Mouse (Mus musculus) adrenal gland, adult 18-20 months (tissue): ENCODE data around the gene Map3k1. TPM values are rescaled to one million over a fixed set of nuclear protein-coding genes. Genes with fewer than 3 reads are reported as not detected.

Experiments used
- DNase-seq, 2 experiments: peaks; one replicate each; pipeline ENCODE4 v3.0.0; 2021 to 2022; ENCODE audit warnings: low spot score in 2 of 2
- long read RNA-seq, 2 experiments: library from polyadenylated mRNA; stranded (forward); transcript quantifications; one replicate each; pipeline ENCODE4 v2.0.0; 2021
- total RNA-seq, 2 experiments: library from RNA; stranded (reverse); gene quantifications; 1 replicate in 1 of 2; 2 replicates in 1 of 2; pipeline ENCODE4 v1.2.3; 2021

The Map3k1 gene
- total RNA-seq = 10 to 100 TPM; 38.2 to 42.7 TPM
- long read RNA-seq, experiment 1, partial matches to known transcripts = 1 of 1 reads
- long read RNA-seq, experiment 1, other reads (novel, unspliced or antisense) = 0 of 1 reads
- long read RNA-seq, experiment 2, partial matches to known transcripts = 2 of 4 reads
- long read RNA-seq, experiment 2, other reads (novel, unspliced or antisense) = 2 of 4 reads

DNA sequence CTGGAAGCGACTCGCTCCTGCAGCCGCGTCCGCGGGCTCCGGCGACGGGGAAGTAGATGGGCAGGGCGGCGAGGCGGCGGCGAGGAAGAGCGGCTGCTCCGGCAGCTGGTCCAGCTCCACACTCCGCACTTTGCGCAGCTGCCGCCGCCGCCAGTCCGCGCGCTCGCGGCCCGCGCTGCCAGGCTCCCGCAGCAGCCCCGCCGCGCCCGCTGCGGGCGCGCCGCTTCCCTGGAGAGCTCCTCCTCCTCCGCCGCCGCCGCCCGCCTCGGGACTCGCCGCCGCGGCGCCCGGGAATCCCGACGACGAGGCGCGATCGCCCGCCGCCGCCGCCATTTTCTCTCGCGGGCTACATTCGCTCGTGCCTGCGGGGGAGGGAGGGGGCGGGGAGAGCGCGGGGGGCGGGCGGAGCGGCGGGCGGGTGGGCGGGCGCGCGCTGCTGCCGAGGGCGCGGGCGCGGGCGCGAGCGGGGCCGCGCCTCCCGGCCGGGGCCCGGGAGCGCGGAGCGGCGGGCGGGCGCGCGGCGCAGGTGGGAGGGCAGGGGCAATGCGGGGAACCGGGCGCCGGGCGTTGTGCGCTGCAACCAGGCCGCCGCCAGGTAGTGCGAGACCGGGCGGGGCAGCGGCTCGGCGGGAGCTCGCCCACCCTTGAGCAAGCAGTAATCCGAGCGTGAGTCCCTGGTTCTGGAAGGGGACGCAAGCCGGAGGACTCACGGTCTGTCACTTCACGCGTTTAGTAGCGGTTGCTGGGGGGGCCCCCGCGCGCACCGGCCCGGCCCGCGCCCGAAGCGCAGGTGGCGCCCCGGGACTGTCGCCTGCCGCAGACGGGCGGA is at the start of gene Map3k1:
Map3k1 (minus strand) TSS at position 357 of the 829 bp plus-strand sequence.
- DNase-seq = peak; percentile 75 to 78

DNA sequence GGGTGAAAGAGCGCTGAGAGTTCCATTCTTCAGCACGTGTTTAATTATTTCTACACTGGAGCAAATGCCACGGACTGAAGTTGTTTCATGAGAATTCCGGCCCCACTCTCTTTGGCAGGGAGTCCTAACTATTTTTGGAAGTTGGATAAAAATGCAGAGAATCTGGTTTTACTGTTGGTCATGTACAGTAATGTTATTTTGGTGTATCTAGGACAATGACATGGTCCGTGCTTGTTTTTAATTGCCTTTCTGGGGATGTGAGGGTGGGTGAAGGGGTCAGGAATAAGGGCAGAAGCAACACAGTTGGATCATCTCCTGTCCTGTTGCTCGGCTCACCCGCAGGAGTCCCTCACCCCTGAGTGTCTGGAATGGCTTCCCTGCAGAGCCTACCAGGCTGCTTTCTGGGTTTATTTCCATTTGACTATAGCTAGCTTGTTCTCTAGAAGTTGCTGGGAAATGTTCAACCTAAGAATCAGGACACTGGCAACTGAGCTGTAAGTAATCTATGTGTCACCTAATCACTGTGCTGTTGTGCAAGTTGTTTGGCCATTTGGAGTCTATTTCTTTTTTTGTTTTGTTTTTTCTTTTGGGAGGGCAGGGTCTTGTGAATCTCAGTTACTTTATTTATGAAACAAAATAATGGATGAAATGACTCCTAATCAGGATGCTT is 48.1 kb upstream of the Map3k1 start:
- no peak for DNase-seq

DNA sequence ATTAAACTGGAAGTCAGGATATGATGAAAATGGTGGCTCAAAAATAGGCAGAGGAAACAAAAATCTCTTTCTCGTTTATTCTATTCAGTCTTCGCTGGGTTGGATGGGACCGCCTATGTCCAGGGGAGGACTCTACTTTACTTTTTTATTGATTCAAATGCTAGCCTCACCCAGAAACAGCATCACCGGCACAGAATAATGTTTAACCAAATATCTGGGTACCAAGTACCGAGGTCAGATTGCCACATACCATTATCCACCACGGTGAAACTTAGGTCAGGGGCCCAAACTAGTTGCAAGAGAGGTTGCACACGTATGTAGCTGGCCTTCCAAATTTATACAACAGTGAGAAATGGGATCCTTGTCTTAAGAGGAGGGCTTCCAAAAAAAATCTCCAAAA is 47.4 kb upstream of the Map3k1 start:
- no peak for DNase-seq

DNA sequence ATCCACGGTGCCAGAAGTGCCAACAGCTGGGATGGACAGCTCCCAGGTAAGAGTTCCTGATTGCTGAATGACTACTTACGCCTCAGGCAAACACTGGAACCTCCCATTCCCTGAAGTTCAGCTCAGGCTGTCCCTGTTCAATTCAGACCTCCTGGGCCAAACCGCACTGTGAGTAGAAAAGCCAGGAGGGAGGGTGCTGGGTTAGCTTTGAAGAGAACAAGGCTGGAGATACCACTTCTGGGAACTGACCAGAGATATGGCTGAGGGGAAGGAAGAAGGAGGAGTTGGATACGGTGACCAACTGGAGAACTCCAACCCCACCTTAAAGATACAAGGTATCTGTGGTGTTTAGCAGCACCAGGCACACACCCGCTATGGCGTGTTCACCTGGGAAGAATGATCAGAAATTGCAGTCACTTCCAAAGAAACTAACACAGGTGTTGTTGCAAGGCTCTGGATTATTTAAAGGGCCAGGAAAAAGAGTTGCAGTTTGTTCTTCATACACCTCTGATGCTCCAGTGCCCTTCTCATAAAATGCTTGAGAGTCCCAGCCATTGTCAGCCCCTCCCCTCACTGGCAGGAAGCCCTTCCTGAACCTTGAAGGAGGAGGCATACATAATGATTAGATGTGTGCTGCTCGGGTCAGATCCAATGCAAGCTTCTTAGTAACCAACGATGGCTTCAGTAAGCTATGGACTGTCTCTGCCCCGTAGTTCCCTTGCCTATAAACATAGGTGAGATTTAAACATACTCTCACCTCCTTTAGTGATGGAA is 43.8 kb upstream of the Map3k1 start:
- no peak for DNase-seq

DNA sequence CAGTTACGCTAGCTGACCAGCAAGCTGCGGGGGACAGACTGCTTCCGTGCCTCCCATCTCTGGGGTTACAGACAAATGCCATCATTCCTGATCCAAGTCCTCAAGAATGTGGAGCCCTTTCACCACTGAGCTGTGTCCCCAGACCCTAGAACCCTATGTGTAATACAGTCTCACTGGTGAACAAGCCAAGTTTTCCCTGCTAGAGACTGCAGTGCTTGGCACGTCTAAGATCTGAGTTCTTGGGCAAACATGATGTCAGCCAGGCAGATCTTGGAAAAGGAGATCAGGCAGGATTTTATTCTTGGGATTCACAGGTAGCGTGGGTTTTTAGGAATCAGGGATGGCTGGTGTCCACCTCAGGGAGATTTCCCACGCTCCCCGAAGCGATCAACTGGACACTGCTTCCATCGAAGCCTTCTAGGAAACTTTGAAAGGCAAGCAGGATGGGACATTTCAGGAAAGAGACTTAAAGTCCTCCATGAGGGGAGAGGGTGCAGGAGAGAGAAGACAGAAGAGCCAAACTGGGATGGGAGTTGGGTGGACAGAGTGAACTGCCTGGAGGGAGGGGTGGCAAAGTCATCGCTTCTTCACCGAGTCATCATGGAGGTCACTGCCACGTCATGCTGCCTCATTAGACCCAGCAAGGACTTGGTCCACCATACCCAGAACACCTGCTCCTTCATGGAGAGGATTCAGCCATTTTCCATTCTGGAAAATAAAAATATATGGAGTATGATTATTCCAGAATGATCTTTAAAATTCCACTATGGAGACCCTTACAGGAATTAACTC is 41.4 kb upstream of the Map3k1 start:
- DNase-seq = no peak

DNA sequence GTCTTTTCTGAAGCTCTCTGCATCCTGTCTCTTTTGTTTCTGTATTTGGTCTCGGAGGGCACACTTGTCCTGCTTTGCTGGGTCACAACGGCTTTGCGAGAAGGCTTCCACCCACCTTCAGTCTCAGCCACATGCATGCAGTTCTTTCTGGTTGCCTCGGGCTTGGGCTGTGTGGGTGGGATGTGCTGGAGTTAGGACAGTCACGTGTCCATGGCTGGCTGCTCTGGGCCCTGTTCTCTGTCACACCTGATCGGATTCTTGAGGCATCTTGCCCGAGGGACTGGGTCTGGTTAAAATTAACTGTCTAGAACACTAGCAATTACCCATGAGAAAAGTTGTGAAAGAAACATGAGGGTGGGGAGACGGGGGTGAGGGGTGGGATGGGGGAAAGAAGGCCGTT is 36.7 kb upstream of the Map3k1 start:
- DNase-seq = no peak

DNA sequence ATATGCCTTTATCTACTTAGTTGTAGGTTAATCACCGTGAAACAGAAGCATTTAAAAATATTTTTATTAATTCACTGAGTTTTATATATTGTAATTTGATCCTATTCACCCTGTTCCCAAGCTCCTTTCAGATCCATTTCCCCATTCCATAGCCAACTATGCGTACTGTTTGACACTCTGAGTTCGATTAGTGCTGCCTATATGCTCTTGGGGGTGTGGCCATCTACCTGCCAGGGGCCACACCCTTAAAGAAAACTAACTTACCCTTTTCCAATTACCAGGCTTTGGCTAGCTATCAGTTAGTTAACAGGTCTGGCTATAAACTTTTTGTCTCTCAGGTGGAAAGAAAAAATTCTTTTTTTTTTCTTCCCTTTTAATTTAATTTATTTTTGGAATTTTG is 35.5 kb upstream of the Map3k1 start:
- DNase-seq = no peak

DNA sequence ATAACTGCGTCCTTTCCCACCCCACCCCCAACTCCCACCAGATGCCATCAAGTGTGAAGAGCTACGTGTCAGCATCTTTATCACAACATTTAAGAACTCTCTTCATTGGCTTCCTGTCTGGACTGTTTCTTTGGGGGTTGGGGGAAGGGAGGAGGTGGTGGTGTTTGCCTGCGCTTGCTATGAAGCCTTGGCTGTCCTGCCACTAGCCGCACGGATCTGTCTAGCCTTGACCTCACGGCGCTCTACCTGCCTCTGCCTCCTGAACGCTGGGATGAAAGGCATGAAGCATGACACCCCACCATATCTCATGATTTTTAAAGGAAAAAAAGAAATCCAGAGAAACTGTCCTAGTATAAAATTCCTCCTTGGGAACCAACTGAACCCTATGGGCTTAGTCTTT is 27.0 kb upstream of the Map3k1 start:
- no peak for DNase-seq

DNA sequence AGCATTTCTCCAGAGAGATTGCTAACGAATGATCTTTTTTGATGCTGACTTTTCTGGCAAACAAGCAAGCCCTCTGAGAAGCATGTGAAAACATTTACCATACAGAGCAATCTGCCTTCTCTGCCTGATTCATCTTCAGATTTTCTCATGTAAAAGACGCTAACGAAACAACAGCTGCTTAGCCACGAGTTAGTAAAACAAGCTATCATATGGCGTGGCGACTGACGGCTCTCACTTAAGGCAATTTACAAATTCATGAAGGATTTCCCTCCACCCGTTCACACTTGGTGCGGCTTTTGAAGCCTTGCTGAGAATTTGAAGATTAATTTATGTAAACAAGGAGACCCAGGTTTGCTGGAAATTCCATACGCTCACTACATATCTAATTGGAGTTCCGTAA is 25.8 kb upstream of the Map3k1 start:
- DNase-seq = no peak

DNA sequence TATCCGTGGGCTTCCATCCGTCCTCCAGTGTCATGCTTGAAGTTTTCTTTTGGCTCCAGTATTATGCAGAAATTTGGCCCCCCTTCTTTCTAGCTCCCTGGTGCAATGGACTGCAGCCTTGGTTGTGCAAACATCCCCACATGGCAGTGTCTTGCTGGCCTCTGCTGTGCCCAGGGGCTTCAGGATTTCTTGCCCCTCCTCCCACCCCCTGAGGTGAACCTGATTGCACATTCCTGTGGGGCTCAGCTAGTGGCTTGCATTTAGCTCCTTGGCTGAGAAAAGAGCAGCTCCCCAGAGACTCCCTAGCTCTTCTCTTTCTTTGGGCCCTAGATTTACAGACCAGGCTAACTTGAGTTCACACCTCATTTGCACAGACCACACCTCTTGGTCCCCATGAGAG is 20.7 kb upstream of the Map3k1 start:
- DNase-seq = no peak

DNA sequence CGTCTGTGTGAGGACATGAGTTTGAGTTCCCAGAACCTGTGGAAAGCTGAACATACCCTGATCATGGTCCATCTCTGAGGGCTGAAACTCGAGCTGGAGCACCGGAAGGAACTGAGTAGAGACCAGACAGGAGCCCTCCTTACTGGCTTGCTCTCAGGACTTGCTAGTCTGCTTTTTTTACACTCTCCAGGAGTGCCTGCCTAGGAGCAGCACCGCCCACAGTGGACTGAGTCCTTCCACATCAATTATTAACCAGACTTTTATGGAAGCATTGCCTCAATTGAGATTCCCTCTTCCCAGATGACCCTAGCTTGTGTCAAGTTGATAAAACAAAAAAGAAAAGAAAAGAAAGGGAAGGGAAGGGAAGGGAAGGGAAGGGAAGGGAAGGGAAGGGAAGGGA is 18.7 kb upstream of the Map3k1 start:
- DNase-seq = no peak

DNA sequence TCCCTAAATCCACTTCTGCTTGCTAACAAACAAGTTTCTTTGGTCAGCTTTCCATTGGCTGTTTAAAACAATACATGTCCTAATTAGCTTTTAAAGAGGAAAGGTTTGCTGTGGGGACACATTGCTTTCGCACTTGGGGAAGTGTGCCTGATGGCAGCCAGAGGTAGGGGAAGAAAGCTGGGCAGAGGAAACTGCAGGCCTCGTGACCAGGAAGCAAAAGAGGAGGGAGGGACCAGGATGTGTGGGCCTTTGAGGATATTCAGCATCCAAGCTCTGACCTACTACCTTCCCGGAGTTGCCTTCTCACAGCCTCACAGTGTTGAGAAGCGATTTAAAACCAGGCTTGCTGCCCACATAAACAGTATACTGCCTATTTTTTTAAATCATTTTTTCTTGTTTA is 15.4 kb upstream of the Map3k1 start:
- DNase-seq = no peak

DNA sequence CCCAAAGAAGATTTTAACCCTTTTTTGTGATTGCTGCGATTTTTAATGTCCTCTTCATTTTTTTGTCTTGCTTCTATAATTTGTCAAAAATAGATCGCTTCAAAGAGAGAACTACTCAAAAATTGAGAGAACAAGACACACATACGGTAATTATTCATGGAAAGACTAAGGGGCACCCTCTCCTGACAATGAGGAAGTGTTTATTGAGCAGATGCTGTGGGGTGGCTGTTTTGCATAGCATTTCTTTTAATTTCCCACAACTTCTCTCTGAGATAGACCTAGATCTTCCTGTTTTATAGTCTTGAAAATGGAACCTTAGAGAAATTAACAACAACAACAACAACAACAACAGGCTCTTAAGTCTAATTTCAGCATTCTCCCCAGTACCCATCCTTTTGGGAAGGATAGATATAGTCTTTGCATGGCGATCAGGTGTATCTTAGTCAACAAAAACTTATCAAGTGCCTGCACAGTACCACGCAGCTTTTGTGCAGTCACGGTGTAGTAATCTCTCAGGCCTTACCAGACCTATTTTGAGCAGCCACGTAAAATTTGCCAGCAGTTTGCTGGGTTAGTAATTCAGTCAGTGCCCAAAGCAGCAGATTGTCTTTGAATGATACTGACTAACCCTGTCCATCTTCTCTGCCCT is 13.1 kb upstream of the Map3k1 start:
- DNase-seq = no peak

DNA sequence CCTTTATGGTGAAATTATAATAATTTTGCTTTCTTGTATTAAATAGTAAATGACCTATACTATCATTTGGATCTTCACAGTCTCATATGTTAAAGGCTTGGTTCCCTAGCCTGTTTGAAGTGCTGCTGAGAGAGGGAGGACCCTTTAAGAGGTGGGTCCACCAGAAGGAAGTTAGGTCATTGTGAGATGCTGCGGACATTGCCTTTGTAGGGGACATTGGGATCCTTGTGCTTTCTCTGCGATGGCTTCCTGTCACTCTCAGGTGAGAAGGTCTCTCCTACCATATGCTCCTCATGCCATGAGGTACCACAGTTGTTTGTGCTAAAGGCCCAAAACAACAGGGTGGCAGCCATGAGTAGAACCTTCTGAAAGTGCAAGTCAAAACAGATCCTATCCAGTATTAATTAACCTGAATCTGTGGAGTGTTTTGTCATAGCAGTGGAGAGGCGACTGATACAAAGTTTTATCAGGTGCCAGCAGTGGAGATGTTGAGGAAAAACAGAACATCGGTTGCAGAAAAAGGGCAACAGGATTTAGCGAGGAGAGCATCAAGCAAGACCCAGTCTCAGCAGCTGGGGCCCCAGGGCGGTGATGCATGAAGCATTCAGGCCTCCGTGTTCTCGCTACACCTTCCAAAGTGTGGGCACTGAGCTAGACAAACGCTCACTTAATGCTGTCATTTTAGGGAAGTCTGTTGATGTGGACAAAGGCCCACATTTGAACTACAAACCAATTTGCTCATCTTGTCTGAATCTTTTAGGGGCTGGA is 11.0 kb upstream of the Map3k1 start:
- DNase-seq = no peak

DNA sequence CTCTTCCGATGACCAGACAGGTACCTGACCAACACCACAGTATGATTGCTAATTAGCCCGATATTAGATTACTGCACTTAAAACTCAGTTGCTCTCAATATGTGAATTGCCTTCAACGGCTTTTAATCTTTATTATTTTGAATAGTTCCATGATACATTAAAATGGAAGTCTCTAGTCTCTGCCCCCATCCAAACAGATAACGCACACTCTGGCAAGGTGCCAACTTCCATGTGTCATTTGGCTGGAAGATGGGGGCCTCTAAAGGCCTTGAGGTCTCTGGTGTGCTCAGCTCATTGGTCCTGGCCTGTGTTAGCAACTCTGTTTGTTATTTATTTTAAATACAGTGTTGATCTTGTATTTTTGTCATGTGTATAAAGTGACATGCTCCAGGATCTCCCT is 10.3 kb upstream of the Map3k1 start:
- DNase-seq = no peak

DNA sequence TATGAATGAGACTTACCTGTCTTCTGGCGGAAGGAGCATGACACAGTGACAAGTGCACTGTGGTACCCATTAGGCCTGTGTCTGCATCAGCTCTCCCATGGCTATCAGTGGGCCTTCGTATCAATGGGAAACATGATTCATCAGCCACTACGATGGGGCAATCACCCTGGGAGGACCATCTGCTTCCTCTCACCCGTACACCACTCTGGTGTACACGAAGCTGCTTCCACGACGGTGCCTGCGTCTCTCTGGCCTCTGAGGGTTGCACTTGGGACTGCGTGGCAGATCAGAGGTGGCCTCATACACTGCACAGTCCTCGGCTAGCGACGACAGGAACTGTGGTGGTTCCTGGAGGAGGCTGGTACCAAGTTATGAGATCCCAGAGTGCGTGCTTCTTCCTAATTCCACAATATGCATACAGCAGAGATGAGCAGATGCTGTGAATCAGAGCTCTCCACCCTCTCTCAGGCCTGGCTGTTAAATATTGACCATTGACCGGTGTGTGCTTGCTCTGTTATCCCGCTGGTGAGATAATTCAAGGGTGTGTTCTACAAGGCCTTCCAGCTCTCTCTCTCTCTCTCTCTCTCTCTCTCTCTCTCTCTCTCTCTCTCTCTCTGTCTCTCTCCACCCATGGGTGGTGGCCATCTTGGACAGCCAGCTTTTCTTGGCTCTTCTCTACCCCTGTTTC is 9.6 kb upstream of the Map3k1 start:
- no peak for DNase-seq

DNA sequence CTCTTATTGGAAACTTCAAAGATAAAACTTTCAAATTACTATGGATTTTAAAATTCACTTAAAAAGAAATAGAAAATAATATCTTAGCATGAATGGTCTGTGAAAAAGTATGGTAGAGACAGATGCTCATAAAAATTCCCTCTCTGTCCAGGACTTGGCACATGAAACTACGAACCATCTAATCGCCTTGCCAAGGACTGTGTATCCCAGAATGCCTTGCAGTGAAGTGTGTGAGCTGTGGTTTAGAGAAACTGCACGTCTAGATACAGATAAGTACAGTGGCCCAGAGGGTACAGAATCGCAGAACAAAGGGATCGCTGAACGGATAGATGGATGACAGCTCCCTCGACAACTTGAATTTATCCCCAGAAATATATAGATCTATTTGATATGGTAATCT is 9.0 kb upstream of the Map3k1 start:
- DNase-seq = no peak

DNA sequence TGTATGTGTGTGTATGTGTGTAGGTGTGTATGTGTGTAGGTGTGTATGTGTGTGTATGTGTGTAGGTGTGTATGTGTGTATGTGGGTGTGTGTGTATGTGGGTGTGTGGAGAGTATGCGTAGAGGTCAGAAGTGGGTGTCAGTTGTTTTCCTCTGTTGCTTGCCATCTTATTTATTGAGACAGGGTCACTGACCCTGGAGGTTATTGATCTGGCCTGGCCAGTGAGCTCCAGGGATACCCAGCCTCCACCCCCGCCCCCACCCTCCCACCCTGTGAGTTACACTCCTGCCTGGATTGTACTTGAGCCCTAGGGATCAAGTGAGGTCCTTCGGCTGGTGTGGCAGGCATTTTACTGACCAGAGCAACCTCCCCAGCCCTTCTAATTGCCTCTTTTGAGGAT is 7.6 kb upstream of the Map3k1 start:
- no peak for DNase-seq

DNA sequence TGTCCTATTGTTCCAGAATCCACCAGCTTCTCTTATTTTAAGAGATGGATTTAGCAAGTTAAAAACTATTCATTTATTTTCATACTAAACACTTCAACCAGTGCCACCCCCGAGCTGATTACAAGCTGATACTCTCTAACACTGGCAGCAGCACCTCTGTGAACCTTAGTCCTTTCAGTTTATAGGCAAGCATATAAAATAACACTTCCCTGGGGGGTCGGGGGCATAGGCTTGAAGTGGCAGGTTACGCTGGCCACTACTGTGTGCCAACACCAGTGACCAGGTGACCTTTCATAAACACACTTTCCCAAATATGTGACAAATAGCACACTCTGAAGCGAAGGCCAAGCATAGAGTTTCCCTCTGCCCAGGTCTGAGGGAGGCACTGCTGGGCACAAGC is 6.7 kb upstream of the Map3k1 start:
- DNase-seq = no peak
